Mouse (Mus musculus): Measurements from ENCODE around the gene Fam131a.

The Fam131a gene

DNA sequence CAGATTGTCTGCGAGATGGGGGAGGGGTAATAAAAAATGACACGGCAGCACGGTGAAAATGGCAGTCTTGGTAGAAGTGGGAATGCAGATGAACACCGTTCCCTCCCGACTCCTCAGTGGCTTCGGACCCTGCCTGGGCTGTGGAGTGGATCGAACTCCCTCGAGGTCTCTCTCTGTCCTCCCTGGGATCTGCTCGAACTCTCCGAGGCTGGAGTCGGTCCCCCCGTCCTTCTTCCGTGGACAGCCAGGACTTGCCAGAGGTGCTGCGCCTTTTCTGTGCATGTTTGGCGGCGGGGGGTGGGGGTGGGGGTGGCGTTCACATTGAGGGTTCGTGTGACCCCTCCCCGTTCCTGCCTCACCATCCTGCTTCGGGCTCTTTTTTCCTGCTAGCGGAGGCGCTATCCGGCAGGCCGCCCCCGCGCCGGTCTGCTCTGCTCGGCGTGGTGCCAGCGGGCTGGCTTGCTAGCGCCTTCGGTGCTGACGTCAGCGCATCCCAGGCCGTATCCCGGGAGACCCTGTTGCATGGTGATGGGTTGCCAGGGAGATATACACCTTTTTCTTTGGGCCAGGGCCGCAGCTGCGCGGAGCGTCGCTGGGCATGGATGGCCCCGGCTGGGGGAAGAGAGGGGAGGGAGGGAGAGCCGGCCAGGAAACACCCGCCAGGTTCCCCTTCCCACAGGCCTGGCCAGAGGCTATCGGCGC is 2.7 kb downstream of the Fam131a start:
- no peak for DNase-seq (ENCODE audit: low read depth, low spot score)

DNA sequence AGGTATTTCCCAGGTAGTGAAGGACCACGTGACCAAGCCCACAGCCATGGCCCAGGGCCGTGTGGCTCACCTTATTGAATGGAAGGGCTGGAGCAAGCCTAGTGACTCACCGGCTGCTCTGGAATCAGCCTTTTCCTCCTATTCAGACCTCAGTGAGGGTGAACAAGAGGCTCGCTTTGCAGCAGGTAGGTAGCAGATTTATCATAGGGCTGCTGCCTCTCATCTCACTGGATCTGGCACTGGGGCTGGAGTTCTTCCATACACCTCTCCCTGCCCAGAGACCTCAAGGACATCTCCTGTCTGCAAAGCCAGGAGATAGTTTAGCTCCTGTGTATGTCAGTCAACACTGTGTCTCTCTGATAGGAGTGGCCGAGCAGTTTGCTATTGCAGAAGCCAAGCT is 6.2 kb downstream of the Fam131a start:
- DNase-seq (ENCODE audit: low read depth, low spot score), result no peak

DNA sequence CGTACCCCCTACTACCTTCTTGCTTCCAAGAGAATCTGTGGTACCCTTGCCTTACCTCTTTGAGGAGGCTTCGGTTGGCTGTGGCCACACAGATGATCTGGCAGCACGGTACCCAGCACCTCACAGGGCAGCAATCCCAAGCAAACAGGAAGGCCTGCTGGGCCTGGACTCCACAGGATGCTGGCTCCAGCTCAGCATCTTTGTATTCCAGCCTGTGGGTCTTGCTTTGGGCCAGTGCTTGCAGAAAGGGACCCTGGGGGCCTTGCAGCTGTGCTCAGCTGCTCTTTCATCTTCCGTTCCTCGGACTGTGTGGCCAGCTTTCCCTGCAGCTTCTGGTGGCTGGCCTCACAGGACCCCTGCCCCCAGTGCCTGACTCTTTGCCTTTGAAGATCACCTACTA is 7.0 kb downstream of the Fam131a start:
- DNase-seq (ENCODE audit: low read depth, low spot score), result no peak

DNA sequence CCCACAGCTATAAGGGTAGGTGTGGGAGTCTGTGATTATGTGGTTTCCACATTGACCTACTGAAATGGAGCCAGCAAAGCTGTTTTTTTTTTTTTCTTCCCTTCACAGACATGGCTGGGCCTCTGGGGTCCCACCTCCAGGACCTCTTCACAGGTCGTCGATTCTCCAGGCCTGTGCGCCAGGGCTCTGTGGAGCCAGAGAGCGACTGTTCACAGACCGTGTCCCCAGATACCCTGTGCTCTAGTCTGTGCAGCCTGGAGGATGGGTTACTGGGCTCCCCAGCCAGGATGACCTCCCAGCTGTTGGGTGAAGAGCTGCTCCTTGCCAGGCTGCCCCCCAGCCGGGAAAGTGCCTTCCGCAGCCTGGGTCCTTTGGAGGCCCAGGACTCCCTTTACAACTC is 8.3 kb downstream of the Fam131a start:
- DNase-seq (ENCODE audit: low read depth, low spot score), result no peak

DNA sequence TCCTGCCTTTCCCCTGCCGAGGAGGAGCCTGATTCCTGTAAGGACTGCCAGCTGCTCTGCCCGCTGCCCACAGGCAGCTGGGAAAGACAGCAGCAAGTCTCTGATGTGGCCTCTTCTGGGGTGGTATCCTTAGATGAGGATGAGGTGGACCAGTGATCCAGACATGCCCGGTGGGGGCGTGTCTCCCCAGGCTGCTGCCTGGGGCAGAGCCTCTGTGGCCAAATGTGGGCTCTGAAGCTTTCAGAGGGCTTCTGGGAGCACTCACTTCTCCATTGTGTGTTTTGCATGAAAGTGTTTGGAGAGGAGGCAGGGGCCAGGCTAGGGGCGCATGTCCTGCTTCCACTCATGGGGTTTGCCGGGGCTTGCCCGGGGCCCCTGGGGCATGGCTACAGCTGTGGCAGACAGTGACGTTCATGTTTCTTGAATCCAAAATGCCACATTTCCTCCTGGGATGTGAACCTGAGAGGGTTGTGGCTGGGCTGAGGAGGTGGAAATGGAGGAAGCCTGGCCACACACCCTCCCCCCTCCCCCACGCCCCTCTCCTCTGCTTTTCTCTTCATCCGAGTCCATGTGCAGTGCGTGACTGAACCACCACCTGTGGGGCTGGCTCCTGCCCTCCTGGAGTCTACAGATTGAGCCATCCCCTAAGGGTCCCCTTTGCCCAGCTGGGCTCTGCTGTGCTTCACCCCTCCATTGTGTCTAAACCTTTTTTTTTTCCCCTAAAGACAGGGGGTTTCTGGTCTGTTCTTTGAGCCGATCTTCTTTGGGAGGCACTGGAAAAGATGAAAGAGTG is 8.9 kb downstream of the Fam131a start:
- no peak for DNase-seq (ENCODE audit: low read depth, low spot score)

DNA sequence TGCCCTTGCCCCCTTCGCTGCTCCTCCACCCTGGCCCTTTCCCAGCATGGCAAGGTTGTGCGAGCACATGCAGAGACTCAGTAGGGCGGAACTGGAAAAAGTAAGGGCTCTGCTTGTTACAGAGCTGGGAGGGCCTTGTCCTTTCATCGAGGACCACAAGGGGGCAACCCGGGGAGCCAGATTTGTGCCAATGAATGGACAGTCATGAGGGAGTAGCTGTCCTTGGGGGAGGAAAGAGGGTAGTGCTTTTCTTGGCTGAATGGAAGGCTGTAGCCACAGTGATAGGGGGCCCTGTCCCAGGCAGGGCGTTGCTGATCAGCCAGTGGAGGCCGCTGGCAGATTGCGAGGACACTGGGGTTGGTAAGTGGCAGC is 9.5 kb downstream of the Fam131a start:
- peak; percentile 89 for DNase-seq (ENCODE audit: low read depth, low spot score)

DNA sequence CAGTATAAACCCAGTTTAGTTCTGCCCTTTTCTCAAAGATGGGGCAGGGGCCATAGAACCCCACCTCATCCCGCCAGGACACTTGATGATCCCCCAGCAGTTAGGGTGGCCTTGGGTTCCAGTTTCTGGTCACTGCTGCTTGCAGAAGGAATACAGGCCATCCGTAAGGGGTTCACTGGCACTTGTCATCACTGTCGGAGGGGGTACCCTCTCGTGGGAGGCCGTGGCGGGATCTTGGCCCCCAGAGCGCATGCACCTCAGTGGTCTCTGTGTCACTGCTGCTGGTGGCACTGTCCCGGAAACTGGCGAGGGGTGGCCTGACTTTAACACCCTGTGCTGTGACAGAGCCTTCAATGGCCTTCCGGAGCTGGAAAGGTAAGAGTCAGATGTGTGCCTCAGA is 10.0 kb downstream of the Fam131a start:
- no peak for DNase-seq (ENCODE audit: low read depth, low spot score)

DNA sequence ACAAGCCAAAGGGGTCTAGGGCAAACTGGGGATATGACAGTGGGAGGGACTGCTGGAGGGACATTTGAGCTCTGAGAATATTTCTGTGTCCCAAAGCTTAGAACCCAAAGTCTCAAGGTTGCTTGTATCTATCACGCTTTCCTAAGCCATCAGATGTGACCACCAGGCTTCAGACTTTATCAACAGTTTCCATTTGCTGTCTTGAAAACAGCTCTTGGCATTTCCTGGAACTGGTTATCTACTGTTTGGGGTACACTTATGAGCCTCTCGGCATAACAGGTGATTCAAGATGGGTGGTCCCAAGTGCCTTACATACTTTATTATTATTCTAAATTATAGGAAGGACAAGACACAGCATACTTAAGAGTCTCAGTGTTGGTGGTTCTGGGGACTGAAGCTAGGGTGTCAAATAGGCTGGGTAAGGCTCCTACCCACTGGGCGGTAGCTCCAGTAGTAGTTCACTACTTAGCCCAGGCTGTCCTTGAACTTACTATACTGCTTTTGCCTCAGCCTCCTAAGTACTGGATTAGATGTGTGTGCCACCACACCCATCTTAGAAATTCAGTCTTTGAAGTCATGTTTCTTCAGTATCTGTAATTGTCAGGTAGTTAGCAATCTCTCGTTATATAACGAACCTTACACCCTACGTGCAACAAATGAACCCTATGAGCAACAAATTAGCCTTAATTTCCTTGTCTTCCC is 10.8 kb downstream of the Fam131a start:
- no peak for DNase-seq (ENCODE audit: low read depth, low spot score)

DNA sequence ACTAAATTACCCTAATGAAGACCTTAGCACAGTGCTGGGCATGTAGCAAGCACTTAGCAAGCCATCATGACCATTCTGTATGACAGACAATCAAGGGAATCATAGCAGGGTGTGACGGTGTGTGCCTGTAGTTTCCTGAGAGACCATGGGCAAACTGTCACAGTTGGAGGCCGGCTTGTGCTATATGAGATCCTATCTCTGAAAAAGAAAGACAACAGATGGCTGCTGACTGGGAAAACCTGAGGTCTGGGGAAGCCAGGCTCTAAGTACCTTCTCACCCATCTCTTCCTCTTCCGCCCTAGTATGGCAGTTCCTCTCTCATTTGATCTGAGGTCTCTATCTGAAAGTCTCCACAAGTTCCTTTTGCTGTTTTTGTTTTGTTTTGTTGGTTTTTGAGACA is 12.7 kb downstream of the Fam131a start:
- DNase-seq (ENCODE audit: low read depth, low spot score), result no peak

DNA sequence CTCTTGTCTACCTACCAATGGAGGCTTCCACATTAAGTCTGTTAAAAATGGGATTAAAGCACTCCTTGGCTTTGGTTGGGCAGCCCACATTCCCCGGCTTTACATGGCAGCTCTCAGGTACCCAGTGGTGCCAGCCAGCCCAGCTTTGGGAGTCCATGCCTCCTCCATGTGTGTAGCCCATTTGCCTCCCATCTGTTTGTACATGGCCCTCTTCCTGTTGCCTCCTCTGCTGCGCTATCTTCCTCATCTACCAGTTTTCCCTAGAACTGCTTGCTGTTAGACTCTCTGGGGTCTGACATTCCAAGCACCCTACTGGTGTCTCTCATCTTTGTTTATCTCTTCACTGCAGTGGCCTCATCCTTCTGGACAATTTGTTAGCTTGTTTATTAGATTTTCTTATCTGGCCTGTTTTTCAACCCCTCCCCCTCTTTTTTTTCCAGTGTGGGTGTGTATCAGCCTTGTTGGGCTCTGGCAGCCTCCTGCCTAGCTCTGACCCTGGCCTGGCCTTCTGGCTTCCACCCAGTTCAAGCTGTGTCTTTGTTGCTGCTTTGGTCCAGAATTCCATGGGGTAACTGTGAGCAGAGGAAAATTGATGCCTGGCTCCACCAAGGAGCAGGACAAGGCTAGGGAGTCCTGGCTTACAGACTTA is 13.5 kb downstream of the Fam131a start:
- DNase-seq (ENCODE audit: low read depth, low spot score), result no peak

DNA sequence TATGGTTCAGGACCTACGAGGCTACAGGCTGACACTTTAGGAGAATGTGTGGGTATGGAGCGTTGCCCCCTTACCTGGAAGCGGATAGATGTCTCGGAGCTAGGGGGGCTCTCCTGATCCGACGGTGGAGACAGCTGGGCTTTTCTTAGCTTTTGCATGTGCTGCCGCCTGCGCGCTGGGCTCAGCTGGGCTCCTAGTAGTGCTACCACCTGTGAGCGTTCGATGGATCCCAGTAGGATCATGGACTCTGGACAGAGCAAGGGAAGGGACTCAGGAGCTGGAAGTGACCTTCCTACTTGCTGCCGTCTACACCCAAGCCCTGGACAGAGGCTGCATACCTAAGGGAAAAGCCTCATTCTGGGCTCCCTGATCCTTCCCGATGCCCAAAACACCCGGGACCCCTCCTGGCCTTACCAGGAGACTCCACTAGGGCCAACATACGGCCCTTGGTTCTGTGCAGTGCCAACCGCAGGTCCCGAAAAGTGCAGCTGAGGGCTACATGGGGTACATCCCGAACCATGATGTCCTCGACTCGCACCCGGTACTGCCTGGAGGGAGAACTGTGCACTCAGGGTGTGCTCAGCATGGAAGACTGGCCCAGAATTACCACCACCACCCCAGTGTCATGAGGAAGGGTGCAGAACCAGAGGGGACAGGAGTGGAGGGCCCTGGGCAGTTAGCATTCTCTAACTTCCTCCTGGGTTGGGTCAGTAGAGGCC is 15.3 kb downstream of the Fam131a start:
- DNase-seq (ENCODE audit: low read depth, low spot score), result no peak

DNA sequence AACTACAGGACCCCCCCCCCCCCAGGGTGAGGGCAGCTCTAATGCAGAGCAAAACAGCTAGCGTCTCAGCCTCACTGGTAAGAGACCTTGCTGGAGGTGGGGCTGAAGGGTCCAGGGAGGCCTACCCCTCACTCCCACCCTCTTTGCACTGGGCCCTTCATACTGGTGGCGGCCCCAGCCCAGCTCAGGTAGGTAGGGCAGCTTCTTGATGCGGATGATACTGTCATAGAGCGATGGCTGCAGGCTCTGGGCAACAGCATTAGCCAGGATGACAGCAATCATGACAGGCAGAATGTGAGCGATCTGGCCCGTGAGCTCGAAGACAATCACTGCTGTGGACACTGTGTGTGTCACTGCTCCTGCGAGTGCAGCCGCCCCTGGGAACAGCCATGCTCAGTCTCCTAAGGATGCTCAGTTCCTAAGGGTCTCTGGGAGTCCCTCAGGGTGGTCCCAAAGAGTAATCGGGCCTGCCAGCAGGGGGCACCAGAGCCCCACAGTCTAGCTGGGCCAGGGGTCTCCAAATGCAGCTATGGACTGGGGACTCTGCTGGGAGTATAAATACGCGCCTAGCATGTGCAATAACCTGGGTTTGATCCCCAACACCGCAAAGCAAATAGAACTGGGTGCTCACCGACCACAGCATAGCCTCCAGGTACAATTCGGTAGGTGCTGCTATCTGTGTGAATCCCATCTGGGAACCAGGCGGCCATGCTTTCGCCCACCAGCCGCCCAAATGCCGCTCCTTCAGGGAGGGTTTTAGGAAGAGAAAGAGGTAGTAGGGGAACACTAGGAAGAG is 16.1 kb downstream of the Fam131a start:
- DNase-seq (ENCODE audit: low read depth, low spot score), result no peak

DNA sequence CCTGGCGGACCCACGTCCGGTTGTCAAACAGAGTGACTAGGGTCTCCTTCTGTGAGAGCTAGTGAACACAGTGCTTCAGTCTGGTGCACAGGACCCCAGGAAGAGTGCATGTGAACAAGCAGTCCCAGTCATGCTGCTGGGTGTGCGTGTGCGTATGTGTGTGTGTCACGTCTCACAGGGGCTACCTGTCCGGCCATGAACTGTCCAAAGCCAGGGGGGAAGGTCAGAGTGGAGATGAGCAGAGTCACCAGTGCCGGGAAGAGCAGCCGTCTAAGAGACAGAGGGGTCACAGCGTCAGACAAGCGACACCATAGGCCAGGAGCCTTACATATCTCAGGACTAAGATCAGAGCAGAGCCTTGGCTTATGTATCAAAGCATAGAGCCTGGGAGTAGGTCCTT is 17.3 kb downstream of the Fam131a start:
- DNase-seq (ENCODE audit: low read depth, low spot score), result no peak

DNA sequence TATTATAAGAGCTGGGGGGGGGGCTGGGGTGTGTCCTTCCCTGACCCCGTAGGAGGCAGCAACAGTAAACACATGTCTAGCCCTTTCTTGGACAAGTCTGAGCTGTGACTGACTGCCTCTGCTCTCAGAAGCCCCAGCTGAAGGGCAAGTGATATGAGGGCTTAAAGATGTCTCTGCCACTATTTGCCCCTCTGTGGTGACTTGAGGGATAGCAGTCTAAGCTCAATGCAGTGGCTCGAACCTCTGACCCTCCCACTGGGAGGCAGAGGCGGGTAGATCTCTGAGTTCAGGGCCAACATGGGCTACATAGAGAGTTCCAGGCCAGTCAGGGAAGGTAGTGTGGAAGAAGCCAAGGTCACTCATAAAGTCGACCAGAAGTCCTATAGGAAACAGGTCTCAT is 17.8 kb downstream of the Fam131a start:
- DNase-seq (ENCODE audit: low read depth, low spot score), result no peak

DNA sequence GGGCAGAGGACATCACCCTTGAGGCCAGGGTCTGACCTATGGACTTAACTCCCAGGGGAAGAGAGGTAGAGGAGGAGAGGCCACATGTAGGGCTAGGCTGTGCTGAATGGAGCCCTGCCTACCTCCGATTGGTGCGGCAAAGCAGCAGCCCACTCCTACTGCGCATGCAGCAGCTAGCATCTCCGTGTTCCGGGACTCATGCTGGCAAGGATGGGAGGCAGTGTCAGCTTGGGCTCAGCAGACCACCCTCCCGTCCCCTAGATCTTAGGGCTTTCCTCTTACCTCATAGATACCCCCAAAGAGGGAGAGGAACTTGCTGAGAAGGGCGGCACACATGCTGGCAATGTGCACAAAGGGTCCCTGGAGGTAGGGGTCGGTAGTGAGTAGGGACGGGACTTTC is 19.1 kb downstream of the Fam131a start:
- DNase-seq (ENCODE audit: low read depth, low spot score), result no peak

DNA sequence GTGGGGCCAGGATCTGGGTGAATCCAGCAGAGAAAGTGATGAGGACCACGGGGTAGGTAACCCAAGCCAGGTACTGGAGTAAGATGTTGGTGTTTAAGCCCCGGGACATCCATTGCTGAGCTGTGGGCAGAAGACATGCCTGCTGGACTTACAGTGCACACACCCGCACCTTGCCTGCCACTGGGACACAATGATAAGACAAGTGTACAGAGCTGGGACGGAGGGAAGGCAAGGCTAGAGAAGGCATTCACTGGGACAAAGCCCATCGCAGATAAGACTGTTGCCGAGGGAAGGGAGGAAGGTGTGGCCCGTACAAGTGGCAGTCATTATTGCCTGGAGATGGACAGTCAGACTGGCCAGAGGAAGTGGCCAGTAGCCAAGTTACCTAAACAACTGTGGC is 19.8 kb downstream of the Fam131a start:
- DNase-seq (ENCODE audit: low read depth, low spot score), result no peak

DNA sequence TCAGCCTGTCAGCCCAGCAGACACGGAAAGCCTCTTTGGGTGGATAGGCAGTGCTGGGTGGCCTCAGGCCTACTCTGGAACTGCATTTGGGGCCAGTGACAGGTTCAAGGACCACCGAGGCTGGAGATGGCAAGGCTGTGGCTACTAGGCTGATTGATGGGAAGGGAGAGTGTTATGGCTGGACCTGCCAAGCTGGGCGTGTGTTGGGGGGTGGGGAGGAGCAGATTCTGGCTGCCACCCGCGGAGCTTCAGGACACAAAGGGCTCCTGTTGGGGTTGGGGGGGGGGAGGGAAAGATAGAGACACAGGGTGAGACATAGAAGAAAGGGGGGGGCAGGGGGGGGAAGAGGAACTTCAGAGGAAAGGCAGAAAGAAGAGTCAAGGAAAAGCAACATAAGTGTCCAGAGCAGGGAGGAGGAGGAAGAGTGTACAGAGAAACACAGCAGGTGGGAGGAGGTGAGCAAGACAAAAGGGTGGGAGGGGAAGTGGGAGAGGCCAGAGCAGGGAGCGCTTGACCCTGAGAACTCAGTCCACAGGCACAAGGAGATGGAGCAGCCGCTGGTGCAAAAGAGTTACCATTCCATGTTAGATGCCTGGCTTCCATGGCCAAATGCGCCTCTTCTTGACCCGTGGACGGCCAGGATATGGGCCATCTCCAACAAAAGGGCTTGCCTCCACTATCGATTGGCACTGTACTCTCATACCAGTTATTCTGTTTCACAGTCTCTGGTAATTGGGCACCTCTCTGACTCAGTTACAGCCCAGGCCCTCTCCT is 21.5 kb downstream of the Fam131a start:
- no peak for DNase-seq (ENCODE audit: low read depth, low spot score)

DNA sequence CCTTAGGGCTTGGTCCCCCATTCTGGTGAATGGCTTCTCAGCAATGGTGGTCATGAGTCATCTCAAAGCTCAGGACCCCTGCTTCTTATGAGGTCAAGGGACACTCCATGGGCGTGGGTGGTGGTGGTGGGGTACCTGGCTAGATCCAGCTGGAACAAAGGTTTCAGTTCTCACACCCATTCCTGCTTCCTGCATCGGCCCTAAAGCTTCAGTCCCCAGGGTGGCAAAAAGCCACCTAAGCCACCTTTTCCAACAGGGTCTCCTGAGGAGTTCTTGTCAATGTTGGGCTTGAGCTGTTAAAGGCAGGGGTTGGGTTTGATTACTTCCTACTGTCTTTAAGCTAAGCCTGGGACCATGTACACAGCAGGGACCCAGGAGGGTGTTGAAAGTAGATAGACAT is 22.1 kb downstream of the Fam131a start:
- no peak for DNase-seq (ENCODE audit: low read depth, low spot score)

DNA sequence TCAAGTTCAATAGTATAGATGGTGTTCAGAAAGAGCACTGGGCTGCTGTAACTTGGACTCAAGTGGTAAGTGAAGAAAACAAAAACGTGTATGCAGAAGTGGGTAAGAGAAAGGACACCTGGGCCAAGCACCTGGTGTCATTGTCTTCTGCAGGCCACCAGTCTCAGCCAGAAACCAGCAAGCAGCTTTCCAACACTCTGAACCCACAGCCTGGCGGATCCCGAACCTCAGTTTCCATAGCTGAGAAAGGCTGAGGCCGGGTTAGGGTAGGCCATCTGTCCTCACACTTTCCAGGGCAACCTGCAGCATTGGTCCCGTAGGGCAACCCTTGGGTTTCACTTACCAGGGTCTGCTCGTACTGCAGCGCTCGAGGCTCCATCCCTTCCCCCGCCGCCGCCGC is 22.5 kb downstream of the Fam131a start:
- DNase-seq (ENCODE audit: low read depth, low spot score), result no peak

Data from 3T3-L1 (cell line).